Mouse (Mus musculus) bone marrow, adult 2 months (tissue): Measurements from ENCODE around the gene Evc. TPM values are rescaled to one million over a fixed set of nuclear protein-coding genes. Genes with fewer than 3 reads are reported as not detected.

Source experiments
- H3K27ac ChIP-seq: fragments of 200-500 bp; 2 replicates; pipeline ENCODE4 v1.5.1; 2012; ENCODE audit warnings: low read depth, mild to moderate bottlenecking, control low read depth, inconsistent platforms, low read length; ENCODE audit not compliant: control insufficient read depth, poor library complexity, insufficient read depth
- H3K4me1 ChIP-seq: fragments of 200-500 bp; 2 replicates; pipeline ENCODE4 v1.6.1; 2011; ENCODE audit warnings: low read length; ENCODE audit not compliant: control insufficient read depth, insufficient read depth
- H3K4me3 ChIP-seq: fragments of 200-500 bp; replicated peaks from 2 replicates; pipeline ENCODE3; 2011; ENCODE audit warnings: mild to moderate bottlenecking, low read depth, low read length, control low read depth; ENCODE audit not compliant: control insufficient read depth
- CTCF ChIP-seq: fragments of 200-500 bp; IDR thresholded peaks from 2 replicates; pipeline ENCODE4 v1.5.1; 2011; ENCODE audit warnings: low read length, control low read depth; ENCODE audit not compliant: control insufficient read depth, insufficient read depth
- POLR2A ChIP-seq: fragments of 200-500 bp; IDR thresholded peaks from 2 replicates; pipeline ENCODE4 v1.6.1; 2011; ENCODE audit warnings: low read depth, mild to moderate bottlenecking, control low read depth, low read length, borderline replicate concordance; ENCODE audit not compliant: control insufficient read depth
- WGBS: fragments of 180-500 bp; shearing (Covaris S2); methylation state at CpG from one replicate; pipeline ENCODE4 v1.1.7; 2018; 5-methylcytosine and 5-hydroxymethylcytosine counted together
- polyA plus RNA-seq: library from polyadenylated mRNA; stranded (reverse); fragments of >200 nt; gene quantifications from 2 replicates; pipeline ENCODE4 v1.2.4, GENCODE M21; 2011; ENCODE audit warnings: low replicate concordance; ENCODE audit not compliant: missing spikeins, insufficient read depth, insufficient read length

Evc gene
- polyA plus RNA-seq, 1 experiment: 2.8 TPM

- no peak overlapping the region for H3K4me3 ChIP-seq
- H3K27ac ChIP-seq: no peak overlapping the region
- TF ChIP-seq POLR2A (no peak), CTCF (peak; percentile 53)
- WGBS: 57% methylated on average over 9 of the region's 9 CpGs
- H3K4me1 ChIP-seq: no peaks in the 10 kb centered on the region
These were observed 45.7 kb downstream of the Evc start for GRCm38 (mm10) chr5:37290983-37291382.

GRCm38 (mm10) chr5:37289236-37289635, 47.5 kb downstream of the Evc start:
- WGBS: 11% methylated on average over 3 of the region's 3 CpGs
- TF ChIP-seq POLR2A (no peak), CTCF (peak; percentile 73)
- Histone ChIP-seq H3K27ac (no peak overlapping the region), H3K4me1 (no peaks in the 10 kb centered on the region), H3K4me3 (no peak overlapping the region)

GRCm38 (mm10) chr5:37288374-37288773, 48.3 kb downstream of the Evc start:
- Histone ChIP-seq H3K4me1 (no peaks in the 10 kb centered on the region), H3K4me3 (no peak overlapping the region), H3K27ac (no peak overlapping the region)
- 60% methylated on average over 3 of the region's 3 CpGs for WGBS
- TF ChIP-seq POLR2A (no peak), CTCF (peak; percentile 62)

GRCm38 (mm10) chr5:37281021-37281420, 55.7 kb downstream of the Evc start:
- WGBS: 83% methylated on average over 11 of the region's 11 CpGs
- H3K4me1 ChIP-seq: no peaks in the 10 kb centered on the region
- H3K4me3 ChIP-seq: no peak overlapping the region
- no peak overlapping the region for H3K27ac ChIP-seq
- TF ChIP-seq CTCF: no peak
- no peak for TF ChIP-seq POLR2A

GRCm38 (mm10) chr5:37263816-37264215, 72.9 kb downstream of the Evc start:
- H3K4me1 ChIP-seq: no peaks in the 10 kb centered on the region
- no peak overlapping the region for H3K4me3 ChIP-seq
- WGBS: 80% methylated on average over 6 of the region's 6 CpGs
- H3K27ac ChIP-seq: no peak overlapping the region
- TF ChIP-seq POLR2A: no peak
- no peak for TF ChIP-seq CTCF

- H3K4me3 ChIP-seq: no peak overlapping the region
These were observed 75.0 kb downstream of the Evc start for GRCm38 (mm10) chr5:37261734-37262133.

GRCm38 (mm10) chr5:37257243-37257642, 79.5 kb downstream of the Evc start:
- Histone ChIP-seq H3K27ac (no peak overlapping the region), H3K4me3 (no peak overlapping the region), H3K4me1 (no peaks in the 10 kb centered on the region; the same call in 1 of the 2 replicates)
- TF ChIP-seq POLR2A (no peak), CTCF (no peak)
- WGBS: 53% methylated on average over 5 of the region's 5 CpGs

More at GRCm38 (mm10) chr5:37261734-37262133, 75.0 kb downstream of the Evc start:
- H3K27ac ChIP-seq: no peak overlapping the region
- no peaks in the 10 kb centered on the region for H3K4me1 ChIP-seq
- WGBS: 68% methylated on average over 5 of the region's 5 CpGs
- no peak for TF ChIP-seq POLR2A

- H3K27ac ChIP-seq: no peak overlapping the region
- no peak for TF ChIP-seq POLR2A
- TF ChIP-seq CTCF: no peak
- H3K4me3 ChIP-seq: no peak overlapping the region
- WGBS: 53% methylated on average over 7 of the region's 7 CpGs
- H3K4me1 ChIP-seq: no peaks in the 10 kb centered on the region; the same call in 1 of the 2 replicates
These were observed 79.9 kb downstream of the Evc start for GRCm38 (mm10) chr5:37256823-37257222.

- 84% methylated on average over 4 of the region's 4 CpGs for WGBS
- no peak for TF ChIP-seq POLR2A
- TF ChIP-seq CTCF: no peak
- H3K4me3 ChIP-seq: no peak overlapping the region
- no peaks in the 10 kb centered on the region; the same call in 1 of the 2 replicates for H3K4me1 ChIP-seq
- H3K27ac ChIP-seq: no peak overlapping the region
These were observed 82.2 kb downstream of the Evc start for GRCm38 (mm10) chr5:37254523-37254922.
